Mouse (Mus musculus): Measurements from ENCODE around the gene Tgif1. TPM values are rescaled to one million over a fixed set of nuclear protein-coding genes. Genes with fewer than 3 reads are reported as not detected.

Tgif1 gene
- total RNA-seq, 4 experiments from 2014 or later = 5.6 to 7.2 (median 5.9) TPM

- DNase-seq (ENCODE audit: low spot score in 2 of 2) = no peak
Measured at GRCm38 (mm10) chr17:70808837-70809236, 44.5 kb downstream of the Tgif1 start.

- DNase-seq (ENCODE audit: low spot score in 2 of 2) = no peak
Measured at GRCm38 (mm10) chr17:70807885-70808284, 45.5 kb downstream of the Tgif1 start.

GRCm38 (mm10) chr17:70806600-70806999, 46.7 kb downstream of the Tgif1 start:
- no peak for DNase-seq (ENCODE audit: low spot score in 2 of 2)

GRCm38 (mm10) chr17:70805866-70806265, 47.5 kb downstream of the Tgif1 start:
- DNase-seq (ENCODE audit: low spot score in 2 of 2) = no peak

GRCm38 (mm10) chr17:70802022-70802421, 51.3 kb downstream of the Tgif1 start:
- DNase-seq (ENCODE audit: low spot score in 2 of 2) = no peak

- no peak for DNase-seq (ENCODE audit: low spot score in 2 of 2)
Measured at GRCm38 (mm10) chr17:70799266-70799665, 54.1 kb downstream of the Tgif1 start.

- no peak for DNase-seq (ENCODE audit: low spot score in 2 of 2)
Measured at GRCm38 (mm10) chr17:70797773-70798045, 55.6 kb downstream of the Tgif1 start.

GRCm38 (mm10) chr17:70796940-70797772, 56.2 kb downstream of the Tgif1 start:
- DNase-seq (ENCODE audit: low spot score in 2 of 2) = no peak

GRCm38 (mm10) chr17:70795196-70795595, 58.1 kb downstream of the Tgif1 start:
- no peak for DNase-seq (ENCODE audit: low spot score in 2 of 2)

GRCm38 (mm10) chr17:70794722-70795121, 58.6 kb downstream of the Tgif1 start:
- DNase-seq (ENCODE audit: low spot score in 2 of 2) = no peak

- DNase-seq (ENCODE audit: low spot score in 2 of 2) = no peak
Measured at GRCm38 (mm10) chr17:70794291-70794690, 59.1 kb downstream of the Tgif1 start.

Small RNA genes within 50 kb of the gene (microRNA-seq; reads per million reads assigned to microRNA genes)
- not detected for gene Mir1195

Other genes with a start within 250 kb of the Tgif1 start
- gene Myom1, start 149.1 kb upstream of the Tgif1 start, total RNA-seq (2022) = 1,000 to 10,000 TPM; 1,304 to 1,591 (median 1,439) TPM
- 100 to 1,000 TPM; 326 to 366 (median 337) TPM for gene Myl12a, start 149.3 kb upstream of the Tgif1 start, total RNA-seq (2022)